Mouse (Mus musculus): ENCODE results near the gene Calr4. TPM values are rescaled to one million over a fixed set of nuclear protein-coding genes. Genes with fewer than 3 reads are reported as not detected.
A peak's percentile ranks its signal among the peaks of the same experiment; 100 is the strongest.

The Calr4 gene
- polyA plus RNA-seq, 1 experiment from 2014 or later: not detected

DNA sequence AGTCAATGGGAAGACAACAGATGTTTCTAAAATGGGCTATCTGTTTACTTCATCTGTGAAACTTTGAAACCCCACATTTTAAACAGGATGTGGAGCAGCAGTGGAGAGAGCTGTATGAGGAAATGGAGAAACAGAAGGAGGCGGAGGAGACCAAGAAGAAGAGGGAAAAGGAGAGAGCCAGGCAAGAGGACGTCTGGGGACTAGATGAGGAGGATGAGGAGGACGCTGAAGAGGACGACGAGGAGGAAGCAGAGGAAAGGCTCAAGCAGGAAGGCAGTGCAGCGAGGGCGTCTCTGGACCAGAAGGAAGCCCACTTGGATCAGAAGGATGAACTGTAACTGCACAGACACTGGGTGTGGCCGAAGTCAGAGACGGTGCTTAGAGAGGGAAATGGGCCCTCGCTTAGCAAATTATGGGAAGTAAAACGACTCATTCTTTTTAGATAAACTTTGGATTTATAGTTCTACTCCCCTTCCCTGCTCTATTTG is 19.4 kb downstream of the Calr4 start:
- DNase-seq (ENCODE audit: low spot score): no peak
- H3K27me3 ChIP-seq (ENCODE audit: control insufficient read depth, insufficient read depth, low read length): no peaks in the 10 kb centered on the region
- no peak for ATAC-seq (ENCODE audit: low FRiP score, low TSS enrichment)
- H3K4me1 ChIP-seq (replicated peaks; ENCODE audit: control insufficient read depth, insufficient read depth): no peaks in the 10 kb centered on the region
- H3K27ac ChIP-seq (replicated peaks): 0 out of 2 replicates have a peak overlapping the region, but pooled peaks have one; percentile 36
- H3K4me3 ChIP-seq (ENCODE audit: low read depth, low read length): no peak overlapping the region
- H3K4me2 ChIP-seq (replicated peaks; ENCODE audit: low read depth): no peak overlapping the region
- no peaks in the 10 kb centered on the region for H3K9me3 ChIP-seq (ENCODE audit: control insufficient read depth, low read length)
- H3K36me3 ChIP-seq (ENCODE audit: control insufficient read depth, insufficient read depth, low read length): no peaks in the 10 kb centered on the region
- H3K9ac ChIP-seq (ENCODE audit: low read length): no peak overlapping the region
- TF ChIP-seq EP300 (optimal IDR thresholded peaks at IDR 0.05) (no peak), CTCF (IDR thresholded peaks at IDR 0.05; ENCODE audit: low read depth) (0 out of 2 replicates have a peak, but pooled peaks have one; percentile 1)
- 37% methylated on average over 11 of the region's 11 CpGs for WGBS

DNA sequence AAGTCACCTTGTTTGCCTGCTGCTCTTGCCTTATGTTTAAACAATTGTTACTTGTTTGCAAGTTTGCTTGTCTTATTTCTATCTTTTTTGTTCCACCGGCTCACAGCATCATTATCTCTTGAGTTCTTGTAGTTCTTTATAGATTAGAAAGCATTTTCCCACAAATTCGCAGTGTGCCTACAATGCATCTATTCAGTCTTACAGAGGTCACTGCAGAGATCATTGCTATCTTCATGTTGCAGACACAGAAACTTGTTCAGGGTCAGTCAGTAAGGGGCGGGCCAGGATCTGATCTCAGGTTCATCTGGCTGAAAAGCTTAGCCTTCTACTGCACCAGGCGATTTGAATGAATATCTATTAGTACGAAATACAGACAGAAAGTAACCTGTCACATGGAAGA is 20.2 kb downstream of the Calr4 start:
- no peaks in the 10 kb centered on the region for H3K36me3 ChIP-seq (ENCODE audit: control insufficient read depth, insufficient read depth, low read length)
- no peaks in the 10 kb centered on the region for H3K4me1 ChIP-seq (replicated peaks; ENCODE audit: control insufficient read depth, insufficient read depth)
- WGBS: 77% methylated on average over 5 of the region's 5 CpGs
- H3K27ac ChIP-seq (replicated peaks): no peak overlapping the region
- no peak overlapping the region for H3K9ac ChIP-seq (ENCODE audit: low read length)
- no peak overlapping the region for H3K4me2 ChIP-seq (replicated peaks; ENCODE audit: low read depth)
- no peaks in the 10 kb centered on the region for H3K9me3 ChIP-seq (ENCODE audit: control insufficient read depth, low read length)
- DNase-seq (ENCODE audit: low spot score) (no peak), ATAC-seq (ENCODE audit: low FRiP score, low TSS enrichment) (no peak)
- TF ChIP-seq CTCF (IDR thresholded peaks at IDR 0.05; ENCODE audit: low read depth) (no peak), EP300 (optimal IDR thresholded peaks at IDR 0.05) (no peak)
- H3K4me3 ChIP-seq (ENCODE audit: low read depth, low read length): no peak overlapping the region
- H3K27me3 ChIP-seq (ENCODE audit: control insufficient read depth, insufficient read depth, low read length): no peaks in the 10 kb centered on the region

DNA sequence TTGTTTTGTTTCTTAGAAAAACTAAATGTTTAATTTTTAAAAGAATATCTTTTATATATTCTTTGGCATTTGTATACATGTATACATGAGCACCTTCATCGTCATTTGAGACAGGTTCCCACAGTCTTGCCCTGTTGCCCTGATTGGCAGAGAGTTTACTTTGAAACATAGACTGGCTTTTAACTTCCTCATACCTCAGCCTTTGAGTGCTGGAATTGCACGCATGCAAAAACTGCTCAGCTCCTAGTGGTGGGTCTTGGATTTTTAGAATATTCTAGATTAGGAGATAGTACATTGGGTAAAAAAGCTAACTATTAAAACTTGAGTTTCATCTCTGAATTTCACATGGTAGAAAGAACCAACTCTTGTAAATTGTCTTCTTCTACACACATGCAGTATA is 21.0 kb downstream of the Calr4 start:
- Histone ChIP-seq H3K9me3 (ENCODE audit: control insufficient read depth, low read length) (no peaks in the 10 kb centered on the region), H3K4me1 (replicated peaks; ENCODE audit: control insufficient read depth, insufficient read depth) (no peaks in the 10 kb centered on the region), H3K4me2 (replicated peaks; ENCODE audit: low read depth) (no peak overlapping the region), H3K27me3 (ENCODE audit: control insufficient read depth, insufficient read depth, low read length) (no peaks in the 10 kb centered on the region), H3K27ac (replicated peaks) (no peak overlapping the region), H3K9ac (ENCODE audit: low read length) (no peak overlapping the region), H3K4me3 (ENCODE audit: low read depth, low read length) (no peak overlapping the region), H3K36me3 (ENCODE audit: control insufficient read depth, insufficient read depth, low read length) (no peaks in the 10 kb centered on the region)
- DNase-seq (ENCODE audit: low spot score) (no peak), ATAC-seq (ENCODE audit: low FRiP score, low TSS enrichment) (no peak)
- TF ChIP-seq CTCF (IDR thresholded peaks at IDR 0.05; ENCODE audit: low read depth): peak; percentile 30; the same call in 1 of the 2 replicates
- no peak for TF ChIP-seq EP300 (optimal IDR thresholded peaks at IDR 0.05)
- 32% methylated on average over 2 of the region's 2 CpGs for WGBS

DNA sequence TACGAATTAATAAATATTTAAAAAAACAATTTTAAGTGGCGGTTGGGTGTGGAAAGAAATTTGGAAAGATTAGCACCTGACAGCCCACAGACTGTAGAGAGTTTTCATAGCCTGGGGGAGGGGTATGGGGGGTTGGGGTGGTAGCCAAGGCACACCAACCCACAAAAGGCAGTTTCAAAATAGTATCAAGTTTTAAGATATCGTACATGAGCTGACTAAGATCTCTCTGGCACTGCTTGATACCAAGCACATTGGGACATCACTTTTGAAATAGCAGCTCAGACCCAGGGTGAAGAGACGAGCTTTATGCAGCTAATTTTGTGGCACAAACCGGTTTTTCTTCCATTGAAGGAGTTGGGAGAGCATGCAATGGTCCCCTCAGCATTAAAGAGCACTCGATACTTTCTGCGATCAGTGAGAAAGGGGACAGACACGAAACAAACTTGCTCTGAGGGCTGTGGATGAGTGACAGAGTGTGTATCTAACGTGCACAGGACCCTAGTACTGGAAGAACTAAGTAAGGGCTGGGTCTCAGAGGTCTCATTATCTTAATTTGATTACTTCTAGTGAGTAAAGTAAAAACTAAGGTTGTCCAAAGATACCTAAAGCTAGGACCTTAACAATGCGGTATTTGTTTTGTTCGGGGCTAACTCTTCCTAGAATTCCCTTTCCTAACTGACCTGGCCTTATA is 21.6 kb downstream of the Calr4 start:
- no peak for ATAC-seq (ENCODE audit: low FRiP score, low TSS enrichment)

DNA sequence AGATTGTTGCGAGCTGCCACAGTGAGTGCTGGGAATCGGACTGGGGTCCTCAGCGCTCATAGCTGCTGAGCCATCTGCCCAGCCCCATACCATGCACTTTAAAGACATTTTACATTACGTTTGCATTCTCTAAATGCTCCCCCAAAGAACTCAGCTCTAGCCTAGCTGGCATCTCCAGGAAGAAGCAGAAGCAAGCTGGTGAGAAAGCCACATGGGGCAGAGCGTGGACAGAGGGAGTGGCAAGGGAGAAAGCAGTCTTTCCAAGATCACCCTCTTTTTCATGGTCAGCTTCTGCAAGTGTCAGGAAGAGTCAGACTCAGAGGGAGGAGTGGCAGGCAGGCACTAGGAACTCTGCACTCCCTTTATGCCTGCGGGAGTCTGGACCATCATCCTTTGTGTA is 22.5 kb downstream of the Calr4 start:
- Histone ChIP-seq H3K27ac (replicated peaks) (no peak overlapping the region), H3K4me1 (replicated peaks; ENCODE audit: control insufficient read depth, insufficient read depth) (no peaks in the 10 kb centered on the region), H3K9ac (ENCODE audit: low read length) (no peak overlapping the region), H3K4me2 (replicated peaks; ENCODE audit: low read depth) (no peak overlapping the region), H3K4me3 (ENCODE audit: low read depth, low read length) (no peak overlapping the region), H3K27me3 (ENCODE audit: control insufficient read depth, insufficient read depth, low read length) (no peaks in the 10 kb centered on the region), H3K9me3 (ENCODE audit: control insufficient read depth, low read length) (no peaks in the 10 kb centered on the region), H3K36me3 (ENCODE audit: control insufficient read depth, insufficient read depth, low read length) (no peaks in the 10 kb centered on the region)
- ATAC-seq (ENCODE audit: low FRiP score, low TSS enrichment) (no peak), DNase-seq (ENCODE audit: low spot score) (no peak)
- WGBS: 76% methylated on average over 6 of the region's 6 CpGs
- TF ChIP-seq CTCF (IDR thresholded peaks at IDR 0.05; ENCODE audit: low read depth): no peak

More for the DNA sequence above, 21.6 kb downstream of the Calr4 start:
- Histone ChIP-seq H3K36me3 (ENCODE audit: control insufficient read depth, insufficient read depth, low read length) (no peaks in the 10 kb centered on the region), H3K9ac (ENCODE audit: low read length) (no peak overlapping the region), H3K4me2 (replicated peaks; ENCODE audit: low read depth) (no peak overlapping the region), H3K4me1 (replicated peaks; ENCODE audit: control insufficient read depth, insufficient read depth) (no peaks in the 10 kb centered on the region), H3K4me3 (ENCODE audit: low read depth, low read length) (no peak overlapping the region), H3K9me3 (ENCODE audit: control insufficient read depth, low read length) (no peaks in the 10 kb centered on the region), H3K27ac (replicated peaks) (no peak overlapping the region), H3K27me3 (ENCODE audit: control insufficient read depth, insufficient read depth, low read length) (no peaks in the 10 kb centered on the region)
- 75% methylated on average over 11 of the region's 11 CpGs for WGBS
- no peak for DNase-seq (ENCODE audit: low spot score)
- TF ChIP-seq EP300 (optimal IDR thresholded peaks at IDR 0.05) (no peak), CTCF (IDR thresholded peaks at IDR 0.05; ENCODE audit: low read depth) (no peak)

DNA sequence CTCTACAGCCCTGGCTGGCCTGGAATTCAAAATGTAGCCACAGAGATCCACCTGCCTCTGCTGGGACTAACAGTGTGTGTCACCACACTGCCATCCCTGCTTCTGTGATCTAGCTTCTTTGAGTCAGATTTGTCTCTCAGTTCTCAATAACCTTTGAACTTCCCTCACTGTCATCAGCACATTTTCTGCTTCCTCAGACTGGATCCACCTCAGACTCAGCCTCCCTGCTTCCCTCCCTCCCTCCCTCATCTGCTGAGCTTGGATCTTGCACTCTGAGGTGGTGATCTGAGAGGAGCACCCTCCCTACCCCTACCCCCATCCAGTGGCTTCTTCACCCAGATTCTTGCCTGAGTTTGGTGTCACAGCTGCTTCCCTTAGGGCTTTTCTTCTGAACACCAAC is 23.4 kb downstream of the Calr4 start:
- no peak for TF ChIP-seq EP300 (optimal IDR thresholded peaks at IDR 0.05)
- no peak for TF ChIP-seq CTCF (IDR thresholded peaks at IDR 0.05; ENCODE audit: low read depth)
- Histone ChIP-seq H3K4me3 (ENCODE audit: low read depth, low read length) (no peak overlapping the region), H3K4me1 (replicated peaks; ENCODE audit: control insufficient read depth, insufficient read depth) (no peaks in the 10 kb centered on the region), H3K9ac (ENCODE audit: low read length) (no peak overlapping the region), H3K27ac (replicated peaks) (no peak overlapping the region), H3K36me3 (ENCODE audit: control insufficient read depth, insufficient read depth, low read length) (no peaks in the 10 kb centered on the region), H3K4me2 (replicated peaks; ENCODE audit: low read depth) (no peak overlapping the region), H3K9me3 (ENCODE audit: control insufficient read depth, low read length) (no peaks in the 10 kb centered on the region), H3K27me3 (ENCODE audit: control insufficient read depth, insufficient read depth, low read length) (no peaks in the 10 kb centered on the region)
- no peak for ATAC-seq (ENCODE audit: low FRiP score, low TSS enrichment)
- no peak for DNase-seq (ENCODE audit: low spot score)

All from stomach, postnatal 0 days (tissue).